Mouse (Mus musculus): ENCODE data around the gene Timm22.

DNA sequence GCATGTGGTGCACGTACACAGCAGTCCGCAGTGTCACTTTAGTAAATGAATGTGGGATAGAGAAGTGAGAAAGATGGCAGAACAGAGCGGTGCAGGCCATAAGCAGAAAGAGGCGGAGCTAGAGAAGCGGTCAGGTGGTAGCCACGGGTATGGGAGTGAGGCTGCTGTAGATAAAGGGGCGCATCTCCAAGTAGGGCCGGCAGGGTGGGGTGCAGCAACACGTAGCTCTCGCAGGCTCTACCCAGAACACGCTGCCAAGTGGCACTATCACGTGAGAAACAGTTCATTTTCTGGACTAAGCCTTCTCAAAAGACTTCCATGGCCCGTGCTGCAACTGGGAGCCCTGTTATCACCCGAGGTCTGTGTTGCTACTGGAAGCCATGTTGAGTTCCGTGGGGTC is 40.0 kb upstream of the Timm22 start:
- TF ChIP-seq POLR2A (IDR thresholded peaks at IDR 0.05; ENCODE audit: low read depth, low read length), result no peak
- no peak for TF ChIP-seq CTCF (IDR thresholded peaks at IDR 0.05; ENCODE audit: extremely low read depth, insufficient read length, insufficient replicate concordance, low read depth, low read length)
